ENCODE assay signal across 35 mouse cellular contexts in genomic region chr9:122807186-122807585, GRCm38 (mm10). TPM values are rescaled to one million over a fixed set of nuclear protein-coding genes. Genes with fewer than 3 reads are reported as not detected.
"Had no signal": no experiment of that assay in that cellular context is flagged by ENCODE, and none has a peak within 500 bp of the region (broad histone marks: within the 10 kb centered on the region; RNA-seq: fewer than 3 reads in every experiment).

No protein-coding gene starts in this region.

- H3K4me3 ChIP-seq: heart, embryonic 10.5 days; heart, embryonic 12.5 days; hindbrain, embryonic 10.5 days; hindbrain, embryonic 12.5 days; intestine, embryonic 15.5 days; left cerebral cortex, adult 2 months; limb, embryonic 10.5 days; limb, embryonic 12.5 days had no signal

- H3K9ac ChIP-seq: heart, embryonic 12.5 days; hindbrain, embryonic 12.5 days; hindbrain, embryonic 14.5 days; intestine, embryonic 15.5 days; limb, embryonic 12.5 days; liver, embryonic 13.5 days had no signal

- H3K4me2 ChIP-seq: heart, embryonic 12.5 days; hindbrain, embryonic 12.5 days; intestine, embryonic 15.5 days had no signal

- H3K27me3 ChIP-seq: heart, embryonic 12.5 days; hindbrain, embryonic 12.5 days; intestine, embryonic 15.5 days; limb, embryonic 12.5 days; liver, embryonic 13.5 days had no signal

- DNase-seq: gastrocnemius, postnatal 25 days; heart, adult 18-20 months; heart, postnatal 10 days; heart, postnatal 4 days; kidney, adult 18-20 months; kidney, postnatal 14 days; liver; liver, embryonic 13.5 days had no signal

- H3K36me3 ChIP-seq: heart, embryonic 10.5 days; heart, embryonic 12.5 days; intestine, embryonic 15.5 days; limb, embryonic 10.5 days; liver, embryonic 13.5 days had no signal

- H3K27ac ChIP-seq: heart, embryonic 10.5 days; hindbrain, embryonic 10.5 days; hindbrain, embryonic 12.5 days; hindbrain, embryonic 14.5 days; intestine, embryonic 15.5 days; kidney, postnatal 0 days; layer of hippocampus, adult 2 months; left cerebral cortex, adult 2 months; limb, embryonic 10.5 days; limb, embryonic 12.5 days; liver, embryonic 13.5 days had no signal

- ATAC-seq: forebrain, embryonic 16.5 days; hindbrain, embryonic 16.5 days; inflammation-experienced regulatory T-cells, adult 6 months; intestine, embryonic 15.5 days; intestine, postnatal 0 days had no signal

- H3K9me3 ChIP-seq: heart, embryonic 10.5 days; heart, embryonic 12.5 days; hindbrain, embryonic 10.5 days; hindbrain, embryonic 12.5 days; intestine, embryonic 15.5 days; limb, embryonic 10.5 days; limb, embryonic 12.5 days; liver, embryonic 13.5 days had no signal

RNA-seq across cellular contexts. Expression of gene Gm35549, which starts 36.6 kb away (rescaled TPM):
- total RNA-seq: gastrocnemius, adult 8-10 months; gastrocnemius, postnatal 25 days; gastrocnemius, postnatal 4 days; granulocyte monocyte progenitor cell, adult 5-6 weeks; heart, adult 18-20 months; heart, adult 8-10 months; heart, postnatal 10 days; heart, postnatal 25 days; heart, postnatal 4 days; layer of hippocampus, adult 2 months; layer of hippocampus, postnatal 10 days; layer of hippocampus, postnatal 25 days; left cerebral cortex, adult 2 months; left cerebral cortex, postnatal 14 days; left cerebral cortex, postnatal 36 days had no signal
- polyA plus RNA-seq: frontal cortex, adult 2 months; heart, embryonic 10.5 days; heart, embryonic 12.5 days; heart, embryonic 14.5 days; heart, embryonic 16.5 days; hindbrain, embryonic 10.5 days; intestine, embryonic 15.5 days; intestine, postnatal 0 days; liver, embryonic 13.5 days had no signal
